8 mouse cellular contexts compared by ENCODE assay signal in the genomic region with DNA sequence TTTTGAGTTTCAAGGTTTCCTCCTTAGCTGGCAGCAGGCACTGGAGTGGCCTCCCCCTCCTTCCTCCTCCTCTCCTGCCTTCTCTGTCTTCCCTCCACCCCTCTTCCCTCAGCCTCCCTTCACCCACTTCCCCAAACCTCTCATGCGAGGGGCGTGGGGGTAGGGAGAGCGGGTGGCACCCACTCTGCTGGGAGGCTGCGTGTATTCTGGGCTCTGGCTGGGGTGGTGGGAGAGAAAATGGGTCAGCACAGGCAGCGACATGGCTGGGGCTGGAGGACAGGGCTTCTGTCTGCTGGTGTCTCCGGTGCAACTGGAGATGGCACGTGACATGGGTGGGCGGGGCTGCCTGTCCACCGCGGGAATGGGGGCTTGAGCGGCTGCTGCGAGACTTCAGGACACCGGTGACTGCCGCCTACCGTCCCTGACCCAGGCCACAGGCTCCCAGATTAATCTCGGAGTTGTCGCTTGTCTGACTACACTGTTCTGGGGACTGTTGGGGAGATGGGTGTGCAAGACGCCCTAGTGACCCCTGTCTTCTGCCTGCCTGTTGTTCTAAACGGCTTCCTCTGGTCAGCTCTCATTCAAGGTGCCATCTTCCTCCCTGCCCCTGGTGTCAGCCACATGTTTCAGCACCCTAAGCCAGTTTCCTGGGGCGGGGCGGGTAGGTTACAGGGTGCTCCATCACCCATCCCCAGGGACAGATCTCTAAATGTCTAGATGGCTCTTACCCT.
DNase-seq lines count a peak whose midpoint lies in the region; ATAC-seq and TF ChIP-seq lines count a peak whose summit lies in the region.

No protein-coding gene starts in this region.

- peak; percentile 39 for DNase-seq in urinary bladder, postnatal 14 days (ENCODE audit: low spot score)
- DNase-seq in urinary bladder, postnatal 25 days (ENCODE audit: low spot score) = no peak
- peak; percentile 92 for DNase-seq in embryonic facial prominence, embryonic 10.5 days (ENCODE audit: low spot score)
- peak; percentile 53 to 60 for DNase-seq in heart, adult 2 months
- peak; percentile 88 for DNase-seq in lung, embryonic 14.5 days
- DNase-seq in testis, postnatal 10 days (ENCODE audit: low spot score) = peak; percentile 83

- no peaks in the 10 kb centered on the region for H3K9me3 ChIP-seq in embryonic facial prominence, embryonic 10.5 days
- H3K9me3 ChIP-seq in kidney, embryonic 16.5 days (ENCODE audit: low read length) = no peaks in the 10 kb centered on the region
- H3K9me3 ChIP-seq in lung, embryonic 14.5 days (ENCODE audit: low read depth, low read length) = no peaks in the 10 kb centered on the region
- no peaks in the 10 kb centered on the region for H3K9me3 ChIP-seq in neural tube, embryonic 15.5 days (replicated peaks)

- TF ChIP-seq EP300 in heart, adult 2 months (IDR thresholded peaks at IDR 0.05; ENCODE audit: insufficient read depth, low read depth, low read length) = no peak

- H3K27ac ChIP-seq in embryonic facial prominence, embryonic 10.5 days (replicated peaks) = peak overlapping the region; percentile 89
- no peak overlapping the region for H3K27ac ChIP-seq in heart, adult 2 months
- H3K27ac ChIP-seq in kidney, embryonic 16.5 days (ENCODE audit: low read length) = peak overlapping the region; percentile 45; the same call in 1 of the 2 replicates
- H3K27ac ChIP-seq in lung, embryonic 14.5 days (ENCODE audit: low read depth) = peak overlapping the region; percentile 56; the same call in 1 of the 2 replicates
- peak overlapping the region; percentile 76 for H3K27ac ChIP-seq in neural tube, embryonic 15.5 days (replicated peaks)

- H3K4me1 ChIP-seq in embryonic facial prominence, embryonic 10.5 days = peaks cover 27% of the 10 kb centered on the region
- H3K4me1 ChIP-seq in heart, adult 2 months (ENCODE audit: control insufficient read depth, insufficient read depth, low read length) = peaks cover 6% of the 10 kb centered on the region; the same call in 1 of the 2 replicates
- H3K4me1 ChIP-seq in kidney, embryonic 16.5 days (ENCODE audit: insufficient read depth, low read length) = peaks cover 9% of the 10 kb centered on the region; the same call in 1 of the 2 replicates
- peaks cover 6% of the 10 kb centered on the region; the same call in 1 of the 2 replicates for H3K4me1 ChIP-seq in lung, embryonic 14.5 days (ENCODE audit: insufficient read depth)
- H3K4me1 ChIP-seq in neural tube, embryonic 15.5 days = peaks cover 23% of the 10 kb centered on the region

- no peaks in the 10 kb centered on the region for H3K36me3 ChIP-seq in embryonic facial prominence, embryonic 10.5 days (replicated peaks)
- no peaks in the 10 kb centered on the region for H3K36me3 ChIP-seq in heart, adult 2 months (ENCODE audit: control insufficient read depth, insufficient read depth, low read length)
- no peaks in the 10 kb centered on the region for H3K36me3 ChIP-seq in kidney, embryonic 16.5 days (ENCODE audit: insufficient read depth, low read length)
- H3K36me3 ChIP-seq in lung, embryonic 14.5 days (ENCODE audit: insufficient read depth) = no peaks in the 10 kb centered on the region
- no peaks in the 10 kb centered on the region for H3K36me3 ChIP-seq in neural tube, embryonic 15.5 days

- no peaks in the 10 kb centered on the region for H3K27me3 ChIP-seq in embryonic facial prominence, embryonic 10.5 days (replicated peaks; ENCODE audit: low read depth, poor library complexity, severe bottlenecking)
- no peaks in the 10 kb centered on the region for H3K27me3 ChIP-seq in heart, adult 2 months (ENCODE audit: control insufficient read depth, insufficient read depth, low read length)
- no peaks in the 10 kb centered on the region for H3K27me3 ChIP-seq in kidney, embryonic 16.5 days (ENCODE audit: insufficient read depth, low read length)
- no peaks in the 10 kb centered on the region for H3K27me3 ChIP-seq in lung, embryonic 14.5 days (ENCODE audit: insufficient read depth, low read length)
- no peaks in the 10 kb centered on the region for H3K27me3 ChIP-seq in neural tube, embryonic 15.5 days (replicated peaks)

- H3K9ac ChIP-seq in heart, adult 2 months (ENCODE audit: low read depth, low read length) = peak overlapping the region; percentile 45
- peak overlapping the region; percentile 73 for H3K9ac ChIP-seq in kidney, embryonic 16.5 days (replicated peaks; ENCODE audit: low read length)
- H3K9ac ChIP-seq in lung, embryonic 14.5 days = peak overlapping the region; percentile 55
- peak overlapping the region; percentile 68 for H3K9ac ChIP-seq in neural tube, embryonic 15.5 days (replicated peaks)

- intact Hi-C loops in heart, adult 2 months (cut with DNase I) = loop anchor here (5.0 kb wide), 1 partner anchor 51 kb away; no protein-coding TSS in a partner anchor

- peak overlapping the region; percentile 58 for H3K4me3 ChIP-seq in embryonic facial prominence, embryonic 10.5 days
- no peak overlapping the region for H3K4me3 ChIP-seq in heart, adult 2 months
- H3K4me3 ChIP-seq in kidney, embryonic 16.5 days (ENCODE audit: low read length) = peak overlapping the region; percentile 50
- peak overlapping the region; percentile 38 for H3K4me3 ChIP-seq in lung, embryonic 14.5 days (ENCODE audit: low read depth, low read length)
- H3K4me3 ChIP-seq in neural tube, embryonic 15.5 days (replicated peaks) = peak overlapping the region; percentile 48

- TF ChIP-seq POLR2A in heart, adult 2 months (IDR thresholded peaks at IDR 0.05; ENCODE audit: insufficient read depth, low read depth, low read length) = no peak

- H3K79me2 ChIP-seq in heart, adult 2 months (replicated peaks; ENCODE audit: control insufficient read depth, insufficient read depth, low read length) = no peaks in the 10 kb centered on the region

- 4% methylated on average over 21 of the region's 21 CpGs for WGBS in embryonic facial prominence, embryonic 10.5 days
- WGBS in heart, adult 2 months = 10% methylated on average over 21 of the region's 21 CpGs
- WGBS in kidney, embryonic 16.5 days = 5% methylated on average over 21 of the region's 21 CpGs
- WGBS in lung, embryonic 14.5 days = 3% methylated on average over 20 of the region's 21 CpGs
- WGBS in neural tube, embryonic 15.5 days = 6% methylated on average over 21 of the region's 21 CpGs

- TF ChIP-seq CTCF in heart, adult 2 months (IDR thresholded peaks at IDR 0.05) = peak; percentile 8; the same call in 1 of the 2 replicates
- TF ChIP-seq CTCF in lung, embryonic 14.5 days (IDR thresholded peaks at IDR 0.05; ENCODE audit: low read depth) = peak; percentile 51

- ATAC-seq in kidney, embryonic 16.5 days (ENCODE audit: low FRiP score, low TSS enrichment) = peak; percentile 93
- ATAC-seq in lung, embryonic 14.5 days (ENCODE audit: insufficient read depth) = peak; percentile 95
- ATAC-seq in neural tube, embryonic 15.5 days (ENCODE audit: low FRiP score) = peak; percentile 93

- H3K4me2 ChIP-seq in kidney, embryonic 16.5 days (replicated peaks; ENCODE audit: low read depth, low read length) = peak overlapping the region; percentile 80
- H3K4me2 ChIP-seq in lung, embryonic 14.5 days = peak overlapping the region; percentile 71
- H3K4me2 ChIP-seq in neural tube, embryonic 15.5 days = peak overlapping the region; percentile 82
